Mouse (Mus musculus) liver, embryonic 14.5 days (tissue): ENCODE data around the gene Ghitm. TPM values are rescaled to one million over a fixed set of nuclear protein-coding genes. Genes with fewer than 3 reads are reported as not detected.
A peak's percentile ranks its signal among the peaks of the same experiment; 100 is the strongest.

Experiments
- ATAC-seq: fragments of 200-750 bp; cut with Nextera tagmentation; 2 replicates; pipeline ENCODE4 v1.8.0; 2017; ENCODE audit warnings: moderate number of reproducible peaks, mild to moderate bottlenecking, moderate library complexity; ENCODE audit not compliant: insufficient read depth
- DNase-seq, 3 experiments: peaks; one replicate each; pipeline ENCODE4 v3.0.0-alpha.2; 2012 to 2013; ENCODE audit warnings: low read depth in 3 of 3, low spot score in 3 of 3
- H3K27ac ChIP-seq: fragments of 300-500 bp; sonication (generic); 2 replicates; pipeline ENCODE4 v1.5.1; 2014; ENCODE audit warnings: moderate library complexity, mild to moderate bottlenecking, control low read depth, inconsistent platforms
- H3K27me3 ChIP-seq: fragments of 300-500 bp; sonication (generic); 2 replicates; pipeline ENCODE4 v1.6.1; 2014; ENCODE audit warnings: mild to moderate bottlenecking, low read length, moderate library complexity; ENCODE audit not compliant: control insufficient read depth, insufficient read depth
- H3K36me3 ChIP-seq: fragments of 300-500 bp; sonication (generic); replicated peaks from 2 replicates; pipeline ENCODE4 v1.6.1; 2014; ENCODE audit warnings: low read depth; ENCODE audit not compliant: control insufficient read depth, insufficient read depth
- H3K4me1 ChIP-seq, 2 experiments: fragments of 200-500 bp in 1 of 2; fragments of 300-500 bp in 1 of 2; sonication (generic) in 1 of 2; replicated peaks; 2 replicates each; pipeline ENCODE4 v1.6.1; 2012 to 2014; ENCODE audit warnings: antibody characterized with exemption in 1 of 2, inconsistent platforms in 1 of 2, low read length in 1 of 2; ENCODE audit not compliant: control insufficient read depth in 2 of 2, insufficient read depth in 2 of 2
- H3K4me2 ChIP-seq: fragments of 300-500 bp; sonication (generic); 2 replicates; pipeline ENCODE4 v1.6.1; 2014; ENCODE audit warnings: low read depth, mild to moderate bottlenecking, control low read depth, moderate library complexity
- H3K4me3 ChIP-seq, 2 experiments: fragments of 200-500 bp in 1 of 2; fragments of 300-500 bp in 1 of 2; sonication (generic) in 1 of 2; 2 replicates each; pipeline ENCODE4 v1.5.1; 2012 to 2014; ENCODE audit warnings: low read depth in 2 of 2, low read length in 2 of 2, mild to moderate bottlenecking in 2 of 2, control low read depth in 1 of 2, inconsistent platforms in 1 of 2, moderate library complexity in 1 of 2; ENCODE audit not compliant: insufficient read depth in 1 of 2
- H3K9ac ChIP-seq: fragments of 300-500 bp; sonication (generic); replicated peaks from 2 replicates; pipeline ENCODE4 v1.6.1; 2014; ENCODE audit warnings: mild to moderate bottlenecking, control low read depth, moderate library complexity
- H3K9me3 ChIP-seq: fragments of 300-500 bp; sonication (generic); 2 replicates; pipeline ENCODE4 v1.6.1; 2016; ENCODE audit warnings: low read length, mixed read lengths; ENCODE audit not compliant: control insufficient read depth
- CTCF ChIP-seq: IDR thresholded peaks from 2 replicates; pipeline ENCODE4 v1.5.1; 2016; ENCODE audit warnings: antibody characterized with exemption, low read depth, control low read depth
- EP300 ChIP-seq: IDR thresholded peaks from 2 replicates; pipeline ENCODE4 v1.6.1; 2016; ENCODE audit warnings: antibody characterized with exemption, low read depth
- WGBS: fragments of 180-500 bp; shearing (Covaris S2); extraction: QIAGEN DNeasy Blood & Tissue Kit; methylation state at CpG from one replicate; pipeline ENCODE4 v1.1.7; 2014; ENCODE audit not compliant: insufficient replicate concordance; 5-methylcytosine and 5-hydroxymethylcytosine counted together
- polyA plus RNA-seq, 2 experiments: library from polyadenylated mRNA; depleted of rRNA in 1 of 2; stranded (reverse) in 1 of 2; unstranded in 1 of 2; fragments of >200 nt; fragmentation: Nextera tagmentation in 1 of 2; extraction: Ambion mirVana in 1 of 2; gene quantifications; 2 replicates each; pipeline versions ENCODE4 v1.2.1 to v1.2.3; 2012 to 2014

Gene Ghitm
- polyA plus RNA-seq, 2 experiments, result 88.4 to 231 TPM

GRCm38 (mm10) chr14:37135671-37136070 is 599 bp upstream of the Ghitm start:
- H3K9me3 ChIP-seq, result no peaks in the 10 kb centered on the region
- whole genome bisulfite sequencing, result 3% methylated on average over 10 of the region's 10 CpGs
- no peak for TF ChIP-seq CTCF
- no peak for TF ChIP-seq EP300
- peak overlapping the region; percentile 77 for H3K4me2 ChIP-seq
- peak overlapping the region; percentile 86 for H3K27ac ChIP-seq
- H3K4me1 ChIP-seq, result peaks cover 0 to 2% of the 10 kb centered on the region in 2 experiments; a peak in 2 of 4 replicates
- ATAC-seq (peak; percentile 30; the same call in 1 of the 2 replicates), DNase-seq (no peak)
- H3K4me3 ChIP-seq, result peak overlapping the region; percentile 74 to 91
- H3K27me3 ChIP-seq, result no peaks in the 10 kb centered on the region
- peaks cover 26% of the 10 kb centered on the region for H3K36me3 ChIP-seq
- peak overlapping the region; percentile 94 for H3K9ac ChIP-seq

- H3K27ac ChIP-seq, result peak overlapping the region; percentile 86
- H3K36me3 ChIP-seq, result peaks cover 33% of the 10 kb centered on the region
- H3K4me3 ChIP-seq, result peak overlapping the region; percentile 74 to 91
- H3K27me3 ChIP-seq, result no peaks in the 10 kb centered on the region
- H3K4me2 ChIP-seq, result peak overlapping the region; percentile 77
- ATAC-seq (peak; percentile 82), DNase-seq (peak; percentile 35 to 38 (median 36))
- TF ChIP-seq EP300 (no peak), CTCF (no peak)
- 1% methylated on average over 40 of the region's 40 CpGs for WGBS
- H3K9ac ChIP-seq, result peak overlapping the region; percentile 94
- no peaks in the 10 kb centered on the region for H3K9me3 ChIP-seq
- H3K4me1 ChIP-seq, result peaks cover 0 to 2% of the 10 kb centered on the region in 2 experiments; a peak in 2 of 4 replicates
These were observed 557 bp downstream of the Ghitm start for GRCm38 (mm10) chr14:37134304-37135126.

GRCm38 (mm10) chr14:37127652-37128051 is 7.4 kb downstream of the Ghitm start:
- Histone ChIP-seq H3K4me1 (no peaks in the 10 kb centered on the region), H3K27me3 (no peaks in the 10 kb centered on the region), H3K4me3 (no peak overlapping the region), H3K9me3 (no peaks in the 10 kb centered on the region), H3K9ac (no peak overlapping the region), H3K4me2 (no peak overlapping the region), H3K36me3 (peaks cover 83% of the 10 kb centered on the region), H3K27ac (no peak overlapping the region)
- 51% methylated on average over 4 of the region's 4 CpGs for WGBS
- no peak for ATAC-seq
- peak; percentile 22 to 25 (median 22) for DNase-seq
- no peak for TF ChIP-seq EP300
- peak; percentile 67 for TF ChIP-seq CTCF

- DNase-seq (no peak), ATAC-seq (no peak)
- H3K27ac ChIP-seq, result no peak overlapping the region
- TF ChIP-seq EP300, result no peak
- TF ChIP-seq CTCF, result no peak
- no peak overlapping the region for H3K4me2 ChIP-seq
- H3K9ac ChIP-seq, result no peak overlapping the region
- no peaks in the 10 kb centered on the region for H3K9me3 ChIP-seq
- no peak overlapping the region for H3K4me3 ChIP-seq
- no peaks in the 10 kb centered on the region for H3K27me3 ChIP-seq
- WGBS, result 94% methylated on average over 4 of the region's 4 CpGs
- peaks cover 25% of the 10 kb centered on the region for H3K36me3 ChIP-seq
- no peaks in the 10 kb centered on the region for H3K4me1 ChIP-seq
These were observed 15.8 kb downstream of the Ghitm start for GRCm38 (mm10) chr14:37119233-37119632.

- no peak for DNase-seq
- TF ChIP-seq EP300, result no peak
- no peak for TF ChIP-seq CTCF
- H3K36me3 ChIP-seq, result no peaks in the 10 kb centered on the region
- ATAC-seq, result no peak
- no peaks in the 10 kb centered on the region for H3K27me3 ChIP-seq
- WGBS, result 35% methylated on average over 3 of the region's 3 CpGs
- no peak within 1 kb of the TSS for H3K27ac ChIP-seq
- no peak within 1 kb of the TSS for H3K9ac ChIP-seq
- H3K4me1 ChIP-seq, result no peaks in the 10 kb centered on the region
- no peak within 1 kb of the TSS for H3K4me2 ChIP-seq
- H3K4me3 ChIP-seq, result no peak within 1 kb of the TSS
- H3K9me3 ChIP-seq, result no peaks in the 10 kb centered on the region
These were observed 21.1 kb downstream of the Ghitm start, which contains the start of gene 2610528A11Rik for GRCm38 (mm10) chr14:37113922-37114321. TSS of gene 2610528A11Rik (minus strand) at chr14:37114022.
